Mouse (Mus musculus) midbrain, embryonic 16.5 days (tissue): ENCODE results near the gene Gm20683. TPM values are rescaled to one million over a fixed set of nuclear protein-coding genes. Genes with fewer than 3 reads are reported as not detected.
A peak's percentile ranks its signal among the peaks of the same experiment; 100 is the strongest.

Experiments used
- ATAC-seq: fragments of 200-750 bp; cut with Nextera tagmentation; 2 replicates; pipeline ENCODE4 v1.8.0; 2017; ENCODE audit warnings: moderate TSS enrichment
- H3K27ac ChIP-seq: fragments of 300-500 bp; sonication (generic); 2 replicates; pipeline ENCODE4 v1.5.1; 2014; ENCODE audit warnings: mild to moderate bottlenecking, low read length, mixed read lengths
- H3K27me3 ChIP-seq: fragments of 300-500 bp; sonication (generic); 2 replicates; pipeline ENCODE4 v1.6.1; 2014; ENCODE audit warnings: low read depth, low read length, mixed read lengths; ENCODE audit not compliant: control insufficient read depth, insufficient read depth
- H3K36me3 ChIP-seq: fragments of 300-500 bp; sonication (generic); 2 replicates; pipeline ENCODE4 v1.6.1; 2014; ENCODE audit warnings: mild to moderate bottlenecking, low read length, moderate library complexity, mixed read lengths; ENCODE audit not compliant: control insufficient read depth, insufficient read depth
- H3K4me1 ChIP-seq: fragments of 300-500 bp; sonication (generic); 2 replicates; pipeline ENCODE4 v1.6.1; 2014; ENCODE audit warnings: mild to moderate bottlenecking, low read length, mixed read lengths; ENCODE audit not compliant: control insufficient read depth, insufficient read depth
- H3K4me2 ChIP-seq: fragments of 300-500 bp; sonication (generic); 2 replicates; pipeline ENCODE4 v1.6.1; 2014; ENCODE audit warnings: mild to moderate bottlenecking, low read length, mixed read lengths
- H3K4me3 ChIP-seq: fragments of 300-500 bp; sonication (generic); 2 replicates; pipeline ENCODE4 v1.5.1; 2014; ENCODE audit warnings: low read depth, mild to moderate bottlenecking, low read length, moderate library complexity, mixed read lengths
- H3K9ac ChIP-seq: fragments of 300-500 bp; sonication (generic); 2 replicates; pipeline ENCODE4 v1.6.1; 2014; ENCODE audit warnings: low read depth, low read length, mixed read lengths
- H3K9me3 ChIP-seq: fragments of 300-500 bp; sonication (generic); replicated peaks from 2 replicates; pipeline ENCODE4 v1.6.1; 2014; ENCODE audit warnings: mild to moderate bottlenecking, low read length, mixed read lengths; ENCODE audit not compliant: control insufficient read depth, poor library complexity, severe bottlenecking
- WGBS: fragments of 180-500 bp; shearing (Covaris S2); extraction: QIAGEN DNeasy Blood & Tissue Kit; methylation state at CpG from one replicate; pipeline ENCODE4 v1.1.7; 2014; 5-methylcytosine and 5-hydroxymethylcytosine counted together
- polyA plus RNA-seq: library from polyadenylated mRNA; unstranded; fragments of >200 nt; fragmentation: Nextera tagmentation; extraction: Ambion mirVana; gene quantifications from 2 replicates; pipeline ENCODE4 v1.2.1, GENCODE M21; 2015

The Gm20683 gene
- polyA plus RNA-seq, 1 experiment from 2014 or later, result 14.5 TPM

DNA sequence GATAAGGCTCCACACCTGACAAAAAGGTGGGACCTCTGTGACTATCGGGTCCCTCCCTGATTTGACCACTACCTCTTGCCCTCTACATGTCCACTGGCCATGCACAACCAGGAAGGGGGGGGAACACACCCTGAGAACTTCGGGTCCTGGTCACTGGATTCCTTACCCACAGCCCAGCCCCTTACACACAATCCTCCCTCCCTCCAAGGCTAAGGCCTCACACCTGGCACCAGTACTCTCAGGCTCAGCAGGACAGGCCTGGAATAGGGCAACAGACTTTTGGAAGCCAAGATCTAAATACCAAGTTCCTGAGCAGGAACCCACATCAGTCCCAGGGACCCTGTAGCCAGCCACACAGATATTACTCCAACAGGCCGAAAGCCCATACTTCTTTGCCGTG is 2.7 kb downstream of the Gm20683 start:
- WGBS, result 93% methylated on average over 4 of the region's 4 CpGs
- Histone ChIP-seq H3K36me3 (peaks cover 32% of the 10 kb centered on the region), H3K9ac (no peak overlapping the region), H3K27me3 (no peaks in the 10 kb centered on the region), H3K4me2 (no peak overlapping the region), H3K9me3 (no peaks in the 10 kb centered on the region), H3K27ac (no peak overlapping the region), H3K4me3 (no peak overlapping the region), H3K4me1 (peaks cover 49% of the 10 kb centered on the region)
- no peak for ATAC-seq

DNA sequence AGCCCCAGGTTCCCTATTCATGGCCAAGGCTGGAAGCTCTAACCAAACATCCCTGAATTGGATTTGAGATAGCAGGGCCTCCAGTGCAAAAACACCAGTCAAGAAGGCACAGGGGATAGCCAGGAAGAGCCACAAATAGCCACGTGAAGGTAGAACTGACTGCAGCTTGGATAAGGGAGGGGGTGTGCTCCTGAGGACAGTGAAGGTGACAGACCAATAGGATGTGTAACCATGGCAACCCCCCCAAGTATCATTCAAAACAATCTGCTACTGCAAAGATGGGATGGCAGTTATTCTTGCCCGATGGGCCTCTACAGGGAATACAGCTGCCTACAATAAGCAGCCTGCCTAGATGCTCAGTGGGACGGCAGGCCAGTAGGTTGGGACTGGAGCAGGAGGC is 4.0 kb downstream of the Gm20683 start:
- H3K4me2 ChIP-seq, result peak overlapping the region; percentile 71
- peaks cover 32% of the 10 kb centered on the region for H3K36me3 ChIP-seq
- ATAC-seq, result no peak
- no peak overlapping the region; the same call in 1 of the 2 replicates for H3K4me3 ChIP-seq
- peaks cover 43% of the 10 kb centered on the region for H3K4me1 ChIP-seq
- peak overlapping the region; percentile 86 for H3K27ac ChIP-seq
- H3K9me3 ChIP-seq, result no peaks in the 10 kb centered on the region
- H3K27me3 ChIP-seq, result no peaks in the 10 kb centered on the region
- 16% methylated on average over 3 of the region's 3 CpGs for WGBS
- peak overlapping the region; percentile 81; the same call in 1 of the 2 replicates for H3K9ac ChIP-seq

DNA sequence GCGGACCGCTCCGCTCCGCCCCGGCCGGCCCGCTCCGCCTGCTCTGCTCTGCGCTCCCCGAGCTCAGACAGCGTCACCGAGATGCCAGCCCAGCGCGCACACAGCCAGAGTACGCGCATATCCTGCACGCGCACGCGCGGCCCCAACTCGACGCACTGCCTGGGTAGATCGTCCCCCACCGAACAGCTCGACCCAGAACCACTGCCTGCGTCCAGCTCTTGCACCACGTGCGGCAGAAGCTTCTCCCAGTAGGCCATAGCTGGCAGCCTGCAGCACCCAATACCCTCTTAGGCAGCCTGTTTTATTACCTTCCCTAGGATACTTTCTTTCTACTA is 4.5 kb downstream of the Gm20683 start, which contains the start of gene Rhbdl1:
Gene Rhbdl1 (minus strand): TSS at position 220 of the 335 bp plus-strand sequence.
- H3K4me2 ChIP-seq, result peak within 1 kb of the TSS; percentile 71
- peaks cover 46% of the 10 kb centered on the region for H3K4me1 ChIP-seq
- WGBS, result under 1% methylated on average over 29 of the region's 29 CpGs
- H3K27me3 ChIP-seq, result no peaks in the 10 kb centered on the region
- peak within 1 kb of the TSS; percentile 86 for H3K27ac ChIP-seq
- H3K4me3 ChIP-seq, result peak within 1 kb of the TSS; percentile 56
- ATAC-seq, result peak; percentile 37
- H3K36me3 ChIP-seq, result peaks cover 30% of the 10 kb centered on the region
- peak within 1 kb of the TSS; percentile 81 for H3K9ac ChIP-seq
- no peaks in the 10 kb centered on the region for H3K9me3 ChIP-seq

DNA sequence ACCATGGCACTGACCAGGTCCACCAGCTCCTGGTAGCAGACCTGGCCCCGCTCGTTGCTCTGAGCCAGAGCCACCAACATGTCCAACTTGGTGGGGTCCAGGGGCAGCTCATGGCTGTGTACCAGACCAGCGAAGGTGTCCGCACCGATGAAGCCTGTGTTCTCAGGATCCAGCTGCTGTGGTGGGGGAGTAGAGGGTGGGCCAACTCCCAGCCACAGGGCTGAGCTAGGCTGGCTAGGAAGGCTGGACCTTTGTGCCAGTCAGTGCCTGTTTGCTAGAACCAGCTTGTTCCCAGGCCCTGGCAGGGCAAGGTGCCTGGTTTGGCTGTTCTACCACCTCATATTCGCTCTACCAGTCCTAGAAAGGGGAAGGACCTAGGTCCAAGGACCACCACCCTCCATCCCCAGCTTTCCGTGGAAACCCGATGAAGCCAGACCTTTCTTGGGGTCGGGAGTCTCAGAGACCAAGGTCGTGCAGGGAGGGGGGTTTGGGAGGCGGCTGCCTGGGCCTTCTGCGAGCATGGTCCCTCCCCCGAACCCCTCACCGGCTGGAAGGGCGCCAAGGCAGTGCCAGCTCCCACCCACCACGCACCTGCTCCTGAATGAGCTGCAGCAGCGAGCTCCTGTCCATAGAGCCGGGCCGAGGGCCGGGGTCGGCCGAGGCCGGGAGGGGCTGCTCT is 5.0 kb downstream of the Gm20683 start:
- H3K4me1 ChIP-seq, result peaks cover 51% of the 10 kb centered on the region

DNA sequence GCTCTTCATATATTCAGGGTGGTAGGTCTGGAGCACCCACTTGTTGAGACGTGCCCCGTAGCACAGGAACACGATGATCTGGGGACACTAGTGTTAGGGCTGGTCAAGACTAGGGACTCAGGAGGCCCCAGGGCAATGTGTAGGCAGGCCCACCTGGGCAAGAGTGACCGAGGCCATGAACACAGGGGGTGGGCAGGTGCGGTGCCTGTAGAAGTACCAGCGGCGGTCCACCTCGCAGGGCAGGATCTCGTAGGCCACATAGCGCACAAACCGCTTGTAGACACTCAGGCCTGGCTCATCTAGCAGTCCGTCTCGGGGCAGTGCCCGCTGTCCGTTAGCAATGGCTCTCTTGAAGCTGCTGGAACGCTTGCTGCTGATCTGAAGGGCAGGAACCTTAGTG is 5.7 kb downstream of the Gm20683 start:
- H3K4me3 ChIP-seq, result no peak overlapping the region
- peaks cover 58% of the 10 kb centered on the region for H3K4me1 ChIP-seq
- peaks cover 30% of the 10 kb centered on the region for H3K36me3 ChIP-seq
- H3K27ac ChIP-seq, result no peak overlapping the region
- ATAC-seq, result no peak
- peak overlapping the region; percentile 81; the same call in 1 of the 2 replicates for H3K9ac ChIP-seq
- H3K4me2 ChIP-seq, result peak overlapping the region; percentile 71
- no peaks in the 10 kb centered on the region for H3K27me3 ChIP-seq
- WGBS, result 93% methylated on average over 16 of the region's 16 CpGs
- no peaks in the 10 kb centered on the region for H3K9me3 ChIP-seq

More for the DNA sequence above, 5.0 kb downstream of the Gm20683 start:
- Histone ChIP-seq H3K9ac (peak overlapping the region; percentile 81), H3K36me3 (peaks cover 30% of the 10 kb centered on the region), H3K27ac (peak overlapping the region; percentile 86), H3K9me3 (no peaks in the 10 kb centered on the region), H3K4me2 (peak overlapping the region; percentile 71), H3K4me3 (peak overlapping the region; percentile 56), H3K27me3 (no peaks in the 10 kb centered on the region)
- ATAC-seq, result no peak
- 23% methylated on average over 22 of the region's 23 CpGs for WGBS

DNA sequence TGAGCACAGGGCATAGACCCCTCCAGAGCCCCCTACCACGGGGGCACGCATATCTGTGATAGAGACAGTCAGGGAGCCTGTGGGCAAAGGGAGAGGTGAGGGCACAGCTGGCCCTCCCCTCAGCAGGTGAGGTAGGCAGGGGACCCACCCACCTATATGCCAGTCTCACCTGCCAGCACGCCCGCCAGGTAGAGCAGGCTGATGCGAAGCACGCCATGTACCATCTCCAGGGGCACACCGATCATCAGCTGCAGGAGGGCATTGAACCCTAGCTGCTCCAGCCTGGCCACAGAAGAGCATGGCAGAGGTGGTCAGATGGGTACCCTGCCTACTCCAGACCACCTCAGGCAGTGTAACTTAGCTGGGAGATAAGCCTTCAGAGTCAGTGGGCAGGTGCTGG is 6.3 kb downstream of the Gm20683 start:
- Histone ChIP-seq H3K4me2 (peak overlapping the region; percentile 91), H3K9me3 (no peaks in the 10 kb centered on the region), H3K4me3 (no peak overlapping the region), H3K27me3 (no peaks in the 10 kb centered on the region), H3K4me1 (peaks cover 62% of the 10 kb centered on the region), H3K27ac (no peak overlapping the region), H3K36me3 (peaks cover 30% of the 10 kb centered on the region), H3K9ac (no peak overlapping the region)
- WGBS, result 97% methylated on average over 7 of the region's 7 CpGs
- ATAC-seq, result no peak

DNA sequence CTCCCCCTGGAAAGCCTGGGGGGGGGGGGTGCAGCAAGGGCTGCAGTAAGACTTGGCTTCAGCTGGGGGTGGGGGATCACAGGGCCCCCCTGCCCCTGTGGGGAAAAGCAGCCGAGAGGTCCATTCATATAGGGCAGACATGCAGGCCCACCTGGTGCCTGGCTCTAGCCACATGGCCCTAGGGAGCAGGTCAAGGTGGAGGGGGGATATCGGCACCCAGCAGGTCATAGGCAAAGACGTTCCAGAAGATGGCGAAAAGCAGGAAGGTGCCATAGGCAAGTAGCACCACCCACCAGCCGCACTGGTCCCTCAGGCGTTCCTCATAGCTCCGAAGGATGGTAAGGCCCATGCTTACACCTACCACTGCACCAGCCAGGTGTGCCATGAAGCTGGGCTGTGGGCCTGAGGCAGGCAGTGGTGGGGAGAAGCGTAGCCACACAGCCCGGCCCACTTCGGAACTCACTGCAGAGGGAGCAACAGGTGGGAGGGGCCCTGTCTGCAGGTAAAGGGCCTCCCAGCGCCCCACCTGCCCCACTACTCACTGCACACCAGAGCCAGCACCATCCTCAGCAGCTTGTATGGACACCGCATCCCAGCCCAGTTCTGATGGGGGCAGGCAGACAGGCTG is 6.9 kb downstream of the Gm20683 start:
- ATAC-seq, result no peak
- no peak overlapping the region for H3K27ac ChIP-seq
- WGBS, result 90% methylated on average over 12 of the region's 12 CpGs
- H3K9me3 ChIP-seq, result no peaks in the 10 kb centered on the region
- peaks cover 67% of the 10 kb centered on the region for H3K4me1 ChIP-seq
- H3K9ac ChIP-seq, result peak overlapping the region; percentile 84; the same call in 1 of the 2 replicates
- peak overlapping the region; percentile 91 for H3K4me2 ChIP-seq
- H3K36me3 ChIP-seq, result peaks cover 28% of the 10 kb centered on the region
- H3K27me3 ChIP-seq, result no peaks in the 10 kb centered on the region
- peak overlapping the region; percentile 4; the same call in 1 of the 2 replicates for H3K4me3 ChIP-seq

DNA sequence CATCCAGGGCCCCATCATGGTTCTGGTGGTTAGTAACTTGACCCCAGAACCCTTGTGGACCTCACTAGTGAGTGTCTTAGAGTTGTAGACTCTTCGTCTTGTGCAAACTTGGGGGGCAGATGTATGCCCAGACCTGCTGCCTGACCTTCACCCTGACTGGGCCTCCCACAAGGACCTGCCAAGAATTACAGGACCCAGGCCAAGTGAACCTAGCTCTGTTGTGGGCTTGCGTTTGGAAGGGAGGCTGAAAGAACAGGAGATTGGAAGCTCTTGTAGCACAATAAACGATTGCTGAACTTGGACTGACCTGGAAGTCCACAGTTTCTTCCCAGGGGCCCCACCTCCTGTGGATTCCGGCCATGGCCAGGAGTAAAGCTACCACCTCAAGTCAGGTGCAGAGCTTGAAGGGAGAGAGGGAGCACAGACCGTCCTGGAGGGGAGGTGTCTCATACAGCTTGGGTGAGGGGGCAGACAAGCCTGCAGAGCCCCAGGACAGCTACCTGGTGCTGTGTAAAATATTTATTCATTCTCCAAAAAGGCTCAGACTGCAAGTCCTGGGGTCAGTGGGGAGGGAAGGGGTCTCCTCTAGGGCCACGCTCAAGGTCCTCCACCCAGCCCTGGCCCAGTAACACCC is 7.5 kb downstream of the Gm20683 start:
- Histone ChIP-seq H3K9ac (peak overlapping the region; percentile 84), H3K4me3 (peak overlapping the region; percentile 78), H3K27me3 (no peaks in the 10 kb centered on the region), H3K36me3 (peaks cover 24% of the 10 kb centered on the region), H3K27ac (peak overlapping the region; percentile 97), H3K4me1 (peaks cover 70% of the 10 kb centered on the region), H3K4me2 (peak overlapping the region; percentile 91), H3K9me3 (no peaks in the 10 kb centered on the region)
- WGBS, result 61% methylated on average over 6 of the region's 6 CpGs
- ATAC-seq, result no peak

DNA sequence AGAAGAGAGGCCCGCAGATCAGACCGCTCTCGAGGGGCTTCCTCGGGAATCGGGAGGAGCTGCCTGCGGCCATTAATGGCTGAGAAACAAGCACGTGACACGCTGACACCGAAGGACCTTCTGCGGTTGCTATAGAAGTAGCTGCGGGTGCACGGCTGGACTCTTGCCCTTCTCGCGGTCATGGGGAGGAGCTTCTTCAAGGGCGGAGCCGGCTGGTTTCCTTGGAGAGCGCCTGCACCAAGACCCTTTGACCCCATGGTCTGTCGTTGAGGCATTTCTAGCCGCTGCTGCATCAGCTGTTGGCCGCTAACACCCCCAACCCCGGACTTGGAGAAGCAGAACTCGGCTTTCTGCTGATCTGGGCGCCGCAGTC is 8.3 kb downstream of the Gm20683 start, which contains the start of gene Stub1:
Gene Stub1 (minus strand): TSS at position 114 of the 373 bp plus-strand sequence.
- Histone ChIP-seq H3K27ac (peak within 1 kb of the TSS; percentile 97), H3K27me3 (no peaks in the 10 kb centered on the region)
- WGBS, result under 1% methylated on average over 24 of the region's 24 CpGs

More for the DNA sequence above, 8.3 kb downstream of the Gm20683 start, which contains the start of gene Stub1:
- H3K4me1 ChIP-seq, result peaks cover 72% of the 10 kb centered on the region
- H3K9ac ChIP-seq, result peak within 1 kb of the TSS; percentile 84
- no peaks in the 10 kb centered on the region for H3K9me3 ChIP-seq
- H3K4me2 ChIP-seq, result peak within 1 kb of the TSS; percentile 91
- H3K36me3 ChIP-seq, result peaks cover 20% of the 10 kb centered on the region
- H3K4me3 ChIP-seq, result peak within 1 kb of the TSS; percentile 78
- ATAC-seq, result peak; percentile 36
